ENCODE assay signal across 12 mouse cellular contexts in genomic region chr1:162053608-162054007, GRCm38 (mm10).
DNase-seq lines count a peak whose midpoint lies in the region; ATAC-seq lines count a peak whose summit lies in the region.
"Had no signal": no experiment of that assay in that cellular context is flagged by ENCODE, and none has a peak within 500 bp of the region (broad histone marks: within the 10 kb centered on the region; RNA-seq: fewer than 3 reads in every experiment).

No protein-coding gene starts in this region.

- H3K9me3 ChIP-seq in embryonic facial prominence, embryonic 15.5 days (replicated peaks): no peaks in the 10 kb centered on the region
- no peaks in the 10 kb centered on the region for H3K9me3 ChIP-seq in hindbrain, embryonic 13.5 days
- no peaks in the 10 kb centered on the region for H3K9me3 ChIP-seq in midbrain, embryonic 12.5 days

- H3K9ac ChIP-seq in embryonic facial prominence, embryonic 15.5 days: no peak overlapping the region
- no peak overlapping the region for H3K9ac ChIP-seq in hindbrain, embryonic 13.5 days
- no peak overlapping the region for H3K9ac ChIP-seq in midbrain, embryonic 12.5 days (replicated peaks)

- peaks cover 21% of the 10 kb centered on the region for H3K4me1 ChIP-seq in embryonic facial prominence, embryonic 15.5 days
- H3K4me1 ChIP-seq in hindbrain, embryonic 13.5 days (replicated peaks): peaks cover 18% of the 10 kb centered on the region
- peaks cover 13% of the 10 kb centered on the region for H3K4me1 ChIP-seq in midbrain, embryonic 12.5 days

- peak overlapping the region; percentile 92 for H3K27ac ChIP-seq in embryonic facial prominence, embryonic 15.5 days (replicated peaks)
- peak overlapping the region; percentile 59 for H3K27ac ChIP-seq in hindbrain, embryonic 13.5 days
- peak overlapping the region; percentile 75 for H3K27ac ChIP-seq in midbrain, embryonic 12.5 days (replicated peaks)

- H3K4me2 ChIP-seq in embryonic facial prominence, embryonic 15.5 days (replicated peaks): no peak overlapping the region
- no peak overlapping the region for H3K4me2 ChIP-seq in hindbrain, embryonic 13.5 days
- H3K4me2 ChIP-seq in midbrain, embryonic 12.5 days (replicated peaks): 0 out of 2 replicates have a peak overlapping the region, but pooled peaks have one; percentile 23
- H3K4me2 ChIP-seq: liver, embryonic 11.5 days had no signal

- no peak overlapping the region for H3K4me3 ChIP-seq in embryonic facial prominence, embryonic 15.5 days (replicated peaks)
- H3K4me3 ChIP-seq in hindbrain, embryonic 13.5 days: no peak overlapping the region
- H3K4me3 ChIP-seq in midbrain, embryonic 12.5 days: no peak overlapping the region

- 20% methylated on average over 6 of the region's 6 CpGs for WGBS in embryonic facial prominence, embryonic 15.5 days
- 10% methylated on average over 6 of the region's 6 CpGs for WGBS in hindbrain, embryonic 13.5 days
- WGBS in midbrain, embryonic 12.5 days: 15% methylated on average over 6 of the region's 6 CpGs

- DNase-seq in heart, adult 11 months: peak; percentile 55
- no peak for DNase-seq in heart, postnatal 36 days
- DNase-seq in thymus, adult 18-20 months: no peak
- no peak for DNase-seq in gastrocnemius, adult 18-20 months (ENCODE audit: low spot score)
- no peak for DNase-seq in B cell, adult 2 months
- DNase-seq: kidney, adult 2 months; lung, postnatal 36 days; right cerebral cortex, postnatal 25 days had no signal

- intact Hi-C loops in heart, postnatal 36 days (cut with DNase I): no loop called here

- H3K27me3 ChIP-seq in embryonic facial prominence, embryonic 15.5 days: no peaks in the 10 kb centered on the region
- H3K27me3 ChIP-seq in hindbrain, embryonic 13.5 days: no peaks in the 10 kb centered on the region
- no peaks in the 10 kb centered on the region for H3K27me3 ChIP-seq in midbrain, embryonic 12.5 days

- H3K36me3 ChIP-seq in embryonic facial prominence, embryonic 15.5 days: no peaks in the 10 kb centered on the region
- H3K36me3 ChIP-seq in hindbrain, embryonic 13.5 days: no peaks in the 10 kb centered on the region
- no peaks in the 10 kb centered on the region for H3K36me3 ChIP-seq in midbrain, embryonic 12.5 days

- no peak for ATAC-seq in embryonic facial prominence, embryonic 15.5 days (ENCODE audit: insufficient number of reproducible peaks, low FRiP score, low TSS enrichment, low read depth)
- ATAC-seq in hindbrain, embryonic 13.5 days (ENCODE audit: low FRiP score): peak; percentile 72; the same call in 1 of the 2 replicates
- peak; percentile 80 for ATAC-seq in midbrain, embryonic 12.5 days (ENCODE audit: low FRiP score, low read depth)
